22 mouse cellular contexts compared by ENCODE assay signal in genomic region chr13:52428527-52428926, GRCm38 (mm10).
"Had no signal": no experiment of that assay in that cellular context is flagged by ENCODE, and none has a peak within 500 bp of the region (broad histone marks: within the 10 kb centered on the region; RNA-seq: fewer than 3 reads in every experiment).

No protein-coding gene starts in this region.

- DNase-seq: heart, postnatal 10 days; heart, postnatal 14 days; heart, postnatal 36 days; heart, postnatal 4 days; kidney, adult 11 months; kidney, adult 18-20 months; kidney, adult 2 months; kidney, adult 8-10 months; kidney, adult 9 months; kidney, postnatal 10 days; kidney, postnatal 14 days; kidney, postnatal 25 days; kidney, postnatal 36 days; kidney, postnatal 4 days; layer of hippocampus, adult 9-11 months; layer of hippocampus, postnatal 36 days had no signal

- ATAC-seq: hindbrain, embryonic 16.5 days; hindbrain, postnatal 0 days; inflammation-experienced regulatory T-cells, adult 6 months; intestine, embryonic 15.5 days; intestine, embryonic 16.5 days; intestine, postnatal 0 days had no signal
